Mouse (Mus musculus) liver, postnatal 0 days (tissue): ENCODE measurements around the gene Nxpe4.

Experiments used
- CTCF ChIP-seq: sonication (generic); IDR thresholded peaks from 2 replicates; pipeline ENCODE4 v1.5.1; 2016; ENCODE audit warnings: antibody characterized with exemption, low read depth
- EP300 ChIP-seq: IDR thresholded peaks from 2 replicates; pipeline ENCODE4 v1.6.1; 2016; ENCODE audit warnings: antibody characterized with exemption, low read depth, mild to moderate bottlenecking

GRCm38 (mm10) chr9:48181300-48181699 is 19.5 kb downstream of the Nxpe4 start:
- no peak for TF ChIP-seq CTCF
- no peak for TF ChIP-seq EP300
